Comparison of ENCODE assay signal across 9 mouse cellular contexts in genomic region chr4:148327266-148327997, GRCm38 (mm10). TPM values are rescaled to one million over a fixed set of nuclear protein-coding genes. Genes with fewer than 3 reads are reported as not detected.
DNase-seq lines count a peak whose midpoint lies in the region; ATAC-seq lines count a peak whose summit lies in the region.
"Had no signal": no experiment of that assay in that cellular context is flagged by ENCODE, and none has a peak within 500 bp of the region (broad histone marks: within the 10 kb centered on the region; RNA-seq: fewer than 3 reads in every experiment).

No protein-coding gene starts in this region.

- no peak for DNase-seq in heart, postnatal 25 days (ENCODE audit: low spot score)
- DNase-seq in kidney, postnatal 4 days: peak; percentile 70 to 81
- DNase-seq in spleen, adult 18-20 months: no peak

- H3K4me2 ChIP-seq in heart, embryonic 12.5 days: peak overlapping the region; percentile 0; the same call in 1 of the 2 replicates
- H3K4me2 ChIP-seq in embryonic facial prominence, embryonic 15.5 days (replicated peaks): peak overlapping the region; percentile 24
- H3K4me2 ChIP-seq in neural tube, embryonic 13.5 days: peak overlapping the region; percentile 42

- no peak overlapping the region for H3K4me3 ChIP-seq in heart, embryonic 12.5 days
- no peak overlapping the region for H3K4me3 ChIP-seq in embryonic facial prominence, embryonic 15.5 days (replicated peaks)
- H3K4me3 ChIP-seq in neural tube, embryonic 13.5 days: 0 out of 2 replicates have a peak overlapping the region, but pooled peaks have one; percentile 1
- H3K4me3 ChIP-seq: myocyte had no signal

- H3K27ac ChIP-seq in heart, embryonic 12.5 days (ENCODE audit: poor library complexity, severe bottlenecking): no peak overlapping the region
- no peak overlapping the region for H3K27ac ChIP-seq in embryonic facial prominence, embryonic 15.5 days (replicated peaks)
- H3K27ac ChIP-seq in neural tube, embryonic 13.5 days (replicated peaks): peak overlapping the region; percentile 77

- no peaks in the 10 kb centered on the region for H3K4me1 ChIP-seq in heart, embryonic 12.5 days (replicated peaks)
- peaks cover 8% of the 10 kb centered on the region; the same call in 1 of the 2 replicates for H3K4me1 ChIP-seq in embryonic facial prominence, embryonic 15.5 days
- H3K4me1 ChIP-seq in neural tube, embryonic 13.5 days (replicated peaks): peaks cover 71% of the 10 kb centered on the region

- H3K36me3 ChIP-seq in heart, embryonic 12.5 days: no peaks in the 10 kb centered on the region
- H3K36me3 ChIP-seq in embryonic facial prominence, embryonic 15.5 days: no peaks in the 10 kb centered on the region
- no peaks in the 10 kb centered on the region for H3K36me3 ChIP-seq in neural tube, embryonic 13.5 days

- ATAC-seq in heart, embryonic 12.5 days (ENCODE audit: insufficient number of reproducible peaks, low FRiP score): no peak
- 0 out of 2 replicates have a peak, but pooled peaks have one; percentile 63 for ATAC-seq in embryonic facial prominence, embryonic 15.5 days (ENCODE audit: insufficient number of reproducible peaks, low FRiP score, low TSS enrichment, low read depth)
- peak; percentile 83 for ATAC-seq in neural tube, embryonic 13.5 days (ENCODE audit: low read depth)
- ATAC-seq in cerebellum, adult (ENCODE audit: insufficient number of reproducible peaks, low FRiP score, low TSS enrichment): no peak
- no peak for ATAC-seq in CD4-positive, CD25-positive, alpha-beta regulatory T cell, adult 4 months

- no peak overlapping the region for H3K9ac ChIP-seq in heart, embryonic 12.5 days
- H3K9ac ChIP-seq in embryonic facial prominence, embryonic 15.5 days: no peak overlapping the region
- H3K9ac ChIP-seq in neural tube, embryonic 13.5 days: 0 out of 2 replicates have a peak overlapping the region, but pooled peaks have one; percentile 22

- H3K9me3 ChIP-seq in heart, embryonic 12.5 days (replicated peaks): no peaks in the 10 kb centered on the region; the same call in 1 of the 2 replicates
- no peaks in the 10 kb centered on the region for H3K9me3 ChIP-seq in embryonic facial prominence, embryonic 15.5 days (replicated peaks)
- H3K9me3 ChIP-seq in neural tube, embryonic 13.5 days: no peaks in the 10 kb centered on the region

- H3K27me3 ChIP-seq in heart, embryonic 12.5 days (replicated peaks): peaks cover 24% of the 10 kb centered on the region
- H3K27me3 ChIP-seq in embryonic facial prominence, embryonic 15.5 days: no peaks in the 10 kb centered on the region
- no peaks in the 10 kb centered on the region for H3K27me3 ChIP-seq in neural tube, embryonic 13.5 days

- intact Hi-C loops in heart, postnatal 25 days (cut with DNase I): no loop called here

- WGBS in heart, embryonic 12.5 days: 16% methylated on average over 19 of the region's 19 CpGs
- whole genome bisulfite sequencing in embryonic facial prominence, embryonic 15.5 days: 12% methylated on average over 19 of the region's 19 CpGs
- WGBS in neural tube, embryonic 13.5 days: 6% methylated on average over 19 of the region's 19 CpGs

RNA-seq across cellular contexts. Expression of gene Disp3, which starts 39.7 kb away (rescaled TPM):
- polyA plus RNA-seq in heart, embryonic 12.5 days (2016; fragmentation: Nextera tagmentation; extraction: Ambion mirVana): 0.10 TPM in 1 of 2 replicates, not detected in the other
- total RNA-seq in heart, postnatal 25 days (2021): not detected
- polyA plus RNA-seq in embryonic facial prominence, embryonic 15.5 days (2015; fragmentation: Nextera tagmentation; extraction: Ambion mirVana): 0.16 and 0.40 TPM in 2 replicates
- 16.1 and 19.1 TPM in 2 replicates for polyA plus RNA-seq in neural tube, embryonic 13.5 days (2015; fragmentation: Nextera tagmentation; extraction: Ambion mirVana)
- polyA plus RNA-seq in CD4-positive, CD25-positive, alpha-beta regulatory T cell, adult 4 months (2017; shearing (Covaris generic)): not detected

Comparison
In these comparisons a context has a peak if more than half of its experiments do, and no peak if none do; other contexts are left out.
1. ATAC-seq: peak in embryonic facial prominence, embryonic 15.5 days (single experiment) and neural tube, embryonic 13.5 days (single experiment); none in heart, embryonic 12.5 days (single experiment), cerebellum, adult (single experiment) and CD4-positive, CD25-positive, alpha-beta regulatory T cell, adult 4 months (single experiment).
2. DNase-seq: peak in kidney, postnatal 4 days (2 of 2); none in heart, postnatal 25 days (single experiment) and spleen, adult 18-20 months (0 of 2).
3. RNA of gene Disp3, which starts 39.7 kb away (polyA plus RNA-seq): 16.1 to 19.1 TPM in neural tube, embryonic 13.5 days; 0.16 to 0.40 TPM in embryonic facial prominence, embryonic 15.5 days, 0.10 TPM in heart, embryonic 12.5 days and not detected in CD4-positive, CD25-positive, alpha-beta regulatory T cell, adult 4 months; every median in the first group is over 10 times any median in the second.
4. Peak in every context shown above with its lines, with median percentiles within 50 percentile points of each other: H3K4me2 ChIP-seq.